Mouse (Mus musculus): ENCODE data around the gene Obscn. TPM values are rescaled to one million over a fixed set of nuclear protein-coding genes. Genes with fewer than 3 reads are reported as not detected.
"Not testable (repeated sequence)": the region's sequence is repeated elsewhere in the genome, so short reads cannot be mapped to it uniquely, and the experiment has no call there.

Obscn gene
- total RNA-seq, 4 experiments from 2014 or later, result 1.5 to 2.2 (median 1.6) TPM

DNA sequence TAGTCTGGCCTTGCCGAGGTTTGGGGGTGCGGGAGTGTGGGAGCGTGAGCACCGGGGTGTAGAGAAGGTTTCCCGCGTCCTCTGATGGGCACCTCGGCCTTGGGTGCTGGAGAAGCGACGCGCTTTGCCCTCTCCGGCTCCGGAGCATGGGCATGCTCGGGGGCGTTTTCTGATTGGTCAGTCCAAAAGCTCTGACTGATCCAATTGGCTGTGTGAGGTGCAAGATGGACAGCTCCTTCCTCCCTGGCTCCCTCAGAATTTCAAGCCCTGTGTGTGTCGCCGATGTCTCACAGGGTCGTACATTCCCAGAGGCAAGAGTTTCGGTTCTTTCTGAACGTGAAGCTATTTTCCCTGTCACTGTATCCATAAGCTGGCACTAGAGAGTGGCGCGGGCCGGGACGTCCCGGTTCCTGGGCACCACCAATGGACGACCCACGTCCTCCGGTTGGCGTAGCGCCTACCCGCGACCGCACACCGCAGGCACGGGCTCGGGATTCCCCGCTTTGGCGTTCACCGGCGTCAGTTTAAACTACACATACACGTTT is 176.2 kb downstream of the Obscn start:
- peak; percentile 78 for DNase-seq

DNA sequence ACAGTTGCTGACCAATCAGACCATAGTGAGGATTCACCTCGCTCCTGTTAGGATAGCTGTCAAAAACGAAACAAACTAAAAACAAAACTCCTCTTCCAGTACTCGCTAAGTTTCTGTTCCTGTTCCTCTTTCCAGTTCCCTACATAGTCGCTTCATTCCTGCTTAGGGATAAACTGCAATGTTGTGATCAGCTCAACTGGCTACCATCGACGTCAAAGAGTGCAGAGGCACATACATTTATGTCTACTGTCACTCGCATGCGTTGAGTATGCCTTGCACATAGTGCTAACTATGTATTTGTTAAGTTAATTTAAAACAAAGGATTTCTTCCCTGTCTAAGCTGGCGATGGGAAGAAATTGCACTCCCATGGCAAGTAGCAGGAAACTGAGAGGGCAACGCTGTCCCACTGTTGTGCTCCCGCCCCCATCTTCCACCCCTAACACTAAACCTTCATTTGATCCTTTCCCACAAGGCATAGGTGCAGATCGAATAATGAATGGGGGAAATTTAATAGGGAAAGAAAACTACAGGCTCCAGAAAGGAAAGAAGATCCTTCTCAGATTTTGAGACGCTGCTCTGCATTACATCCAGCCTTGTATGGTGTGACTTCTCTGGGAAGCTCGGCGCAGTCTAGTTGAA is 176.9 kb downstream of the Obscn start:
- no peak for DNase-seq

DNA sequence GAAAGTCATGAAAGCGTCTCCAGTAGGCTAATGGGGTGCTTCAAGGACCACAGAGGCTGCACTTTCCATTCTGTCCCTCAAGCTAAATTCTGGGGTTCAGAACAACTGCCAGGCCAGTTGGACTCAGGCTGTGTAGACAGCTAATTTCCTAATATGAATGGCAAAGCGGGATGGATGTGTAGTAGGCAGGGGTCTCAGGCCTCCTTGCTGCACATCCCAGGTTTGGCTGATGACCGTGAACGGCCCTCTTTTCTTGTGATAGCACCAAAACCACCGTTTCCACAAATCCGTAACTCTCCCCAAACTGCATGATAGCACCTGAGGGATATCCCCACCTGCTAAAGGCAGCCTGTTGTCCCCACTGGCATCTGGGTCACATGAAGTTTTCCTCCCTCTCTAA is 177.7 kb downstream of the Obscn start:
- DNase-seq, result no peak

DNA sequence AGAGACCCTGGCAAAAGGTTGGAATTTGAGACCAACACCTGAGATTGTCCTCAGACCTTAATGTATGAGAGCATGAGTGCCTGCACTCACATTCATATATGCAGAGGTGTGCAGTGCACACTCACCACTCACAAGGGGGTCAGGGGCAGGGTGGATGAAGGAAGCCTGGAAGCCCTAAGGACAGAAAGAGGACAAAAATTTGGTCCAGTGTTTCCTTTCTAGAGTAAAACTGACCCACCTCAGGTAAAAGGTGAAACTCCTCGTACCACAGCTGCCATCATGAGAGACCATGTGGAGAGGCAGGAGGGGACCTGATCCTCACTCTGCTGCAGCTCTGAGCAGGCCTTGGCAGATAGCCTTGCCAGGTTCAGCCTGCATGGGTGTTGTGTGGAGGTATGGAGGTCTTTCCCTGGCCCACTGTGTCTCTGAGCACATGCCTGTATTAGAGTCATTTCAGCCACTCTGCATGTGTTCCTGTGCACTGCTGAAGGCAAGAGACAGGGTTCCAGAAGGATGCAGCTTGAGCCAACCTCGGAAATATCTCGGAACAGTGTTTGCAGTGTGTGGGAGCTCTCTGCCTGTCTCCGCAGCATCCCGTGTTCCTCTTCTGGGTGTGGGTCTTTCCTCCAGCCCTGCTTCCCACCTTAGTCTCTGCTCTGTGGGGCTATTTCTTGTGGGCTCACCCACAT is 178.8 kb downstream of the Obscn start:
- DNase-seq, result no peak

DNA sequence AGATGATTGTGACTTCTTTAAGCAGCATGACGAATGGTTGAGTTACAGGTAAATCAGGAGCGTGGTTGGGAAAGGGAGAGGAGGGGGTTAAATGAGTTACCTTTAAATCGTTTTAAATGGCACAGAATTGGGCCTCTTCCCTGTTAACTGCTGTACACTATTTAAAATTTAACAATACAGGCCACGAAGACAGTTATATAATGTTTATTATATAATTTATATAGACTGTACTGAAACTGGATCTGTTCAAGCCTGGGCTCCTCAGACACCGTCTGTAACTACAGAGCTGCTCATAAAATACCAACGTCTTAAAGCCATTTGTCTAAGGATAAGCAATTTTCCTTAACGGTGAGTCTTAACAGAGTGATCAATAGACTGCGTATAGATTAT is 180.3 kb downstream of the Obscn start:
- DNase-seq, result no peak

DNA sequence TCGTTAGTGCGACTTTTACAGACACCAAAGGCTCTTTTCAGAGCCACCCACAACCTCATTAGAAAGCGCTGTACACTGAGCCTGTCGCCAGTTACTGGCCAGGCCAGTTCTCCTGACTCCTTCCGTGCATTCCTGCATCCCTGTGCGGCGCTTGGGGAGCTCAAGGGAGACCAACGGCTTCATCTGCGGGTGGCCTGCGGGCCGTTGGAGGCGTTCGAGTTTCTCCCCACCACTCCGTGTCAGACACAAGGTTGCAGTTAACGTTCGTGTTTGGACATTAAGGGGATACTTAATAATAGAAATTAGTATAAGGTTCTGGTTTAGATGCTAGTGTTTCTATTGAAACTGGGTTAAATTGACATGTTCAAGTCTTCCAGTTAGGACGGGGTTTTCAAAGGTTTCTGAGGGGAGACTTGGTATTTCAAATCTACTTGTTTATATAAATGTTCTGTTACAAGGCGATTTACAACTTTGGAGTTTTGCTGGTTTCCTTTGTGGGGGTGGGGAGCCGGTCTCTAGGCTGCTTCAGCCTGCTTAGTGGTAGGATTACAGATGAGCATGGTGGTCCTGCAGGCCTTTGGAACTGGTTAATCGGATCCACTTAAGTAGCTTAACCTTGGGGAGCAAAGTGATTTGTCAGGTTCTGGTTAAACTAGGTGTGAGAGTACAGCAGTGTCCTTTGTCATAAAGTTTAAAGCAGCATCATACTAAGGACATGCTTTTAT is 180.9 kb downstream of the Obscn start:
- DNase-seq, result no peak

DNA sequence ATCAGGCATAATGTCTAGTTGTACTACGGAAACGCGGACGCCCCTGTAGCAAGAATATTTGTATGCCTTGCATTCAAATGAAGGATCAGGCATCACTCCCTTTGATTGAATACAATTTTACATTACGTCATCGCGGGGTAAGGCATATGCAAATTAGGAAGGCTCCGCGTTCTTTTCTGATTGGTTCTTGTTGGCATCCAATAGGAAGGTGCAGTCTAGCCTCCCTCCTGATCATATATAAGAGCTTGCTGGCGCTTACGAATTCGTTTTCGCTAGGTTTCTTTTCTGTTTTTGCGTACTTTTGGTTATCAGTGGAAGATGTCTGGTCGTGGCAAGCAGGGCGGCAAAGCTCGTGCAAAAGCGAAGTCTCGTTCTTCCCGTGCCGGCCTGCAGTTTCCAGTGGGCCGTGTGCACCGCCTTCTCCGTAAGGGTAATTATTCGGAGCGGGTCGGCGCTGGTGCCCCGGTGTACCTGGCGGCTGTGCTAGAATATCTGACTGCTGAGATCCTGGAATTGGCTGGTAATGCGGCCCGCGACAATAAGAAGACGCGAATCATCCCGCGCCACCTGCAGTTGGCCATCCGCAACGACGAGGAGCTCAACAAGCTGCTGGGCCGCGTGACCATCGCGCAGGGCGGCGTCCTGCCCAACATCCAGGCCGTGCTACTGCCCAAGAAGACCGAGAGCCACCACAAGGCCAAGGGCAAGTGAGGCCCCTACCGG is 181.6 kb downstream of the Obscn start, which contains the start of the genes Hist3h2a and Trim17:
TSS of gene Hist3h2a (plus strand) at position 266 of the 723 bp plus-strand sequence.
TSS of gene Trim17 (plus strand) at position 266 of the 723 bp plus-strand sequence.
- DNase-seq, result peak; percentile 83

DNA sequence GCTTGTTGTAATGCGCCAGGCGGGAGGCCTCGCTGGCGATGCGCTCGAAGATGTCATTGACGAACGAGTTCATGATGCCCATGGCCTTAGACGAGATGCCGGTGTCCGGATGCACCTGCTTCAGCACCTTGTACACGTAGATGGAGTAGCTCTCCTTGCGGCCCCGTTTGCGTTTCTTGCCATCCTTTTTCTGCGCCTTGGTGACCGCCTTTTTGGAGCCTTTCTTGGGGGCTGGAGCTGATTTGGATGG is 182.1 kb downstream of the Obscn start:
- DNase-seq, result not testable (repeated sequence)

DNA sequence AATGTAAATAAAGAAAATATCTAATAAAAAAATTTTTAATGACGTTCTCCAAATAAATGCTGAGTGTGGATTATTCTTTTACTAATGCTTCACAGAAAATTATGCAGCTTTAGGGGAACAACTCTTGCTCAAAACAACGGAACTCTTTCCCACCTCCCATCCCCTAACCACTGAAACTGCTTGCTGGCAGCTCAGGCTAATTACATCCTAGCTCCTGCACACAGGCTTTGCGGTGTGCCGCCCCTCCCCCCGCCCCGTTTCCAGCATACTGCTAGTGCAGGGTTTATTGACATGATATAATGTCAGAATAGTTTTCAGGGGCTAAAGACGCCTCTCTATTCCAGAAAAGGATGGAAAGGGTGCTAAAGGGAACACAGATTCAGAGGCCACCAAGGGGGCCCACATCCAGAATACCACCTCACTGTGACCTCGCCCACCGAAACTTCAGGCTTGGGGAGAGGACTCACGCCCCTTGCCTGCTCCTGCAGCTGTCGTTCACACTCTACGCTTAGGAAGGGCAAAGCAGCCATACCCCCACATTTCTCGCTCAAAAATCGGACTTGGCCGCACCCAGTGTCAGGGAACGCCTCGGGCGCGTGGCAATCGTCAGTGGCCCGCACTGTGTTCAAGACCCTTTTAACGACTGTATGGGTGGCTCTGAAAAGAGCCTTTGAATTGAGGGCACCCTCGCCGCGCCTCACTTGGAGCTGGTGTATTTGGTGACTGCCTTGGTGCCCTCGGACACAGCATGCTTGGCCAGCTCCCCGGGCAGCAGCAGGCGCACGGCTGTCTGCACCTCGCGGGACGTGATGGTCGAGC is 182.6 kb downstream of the Obscn start:
- DNase-seq, result no peak

DNA sequence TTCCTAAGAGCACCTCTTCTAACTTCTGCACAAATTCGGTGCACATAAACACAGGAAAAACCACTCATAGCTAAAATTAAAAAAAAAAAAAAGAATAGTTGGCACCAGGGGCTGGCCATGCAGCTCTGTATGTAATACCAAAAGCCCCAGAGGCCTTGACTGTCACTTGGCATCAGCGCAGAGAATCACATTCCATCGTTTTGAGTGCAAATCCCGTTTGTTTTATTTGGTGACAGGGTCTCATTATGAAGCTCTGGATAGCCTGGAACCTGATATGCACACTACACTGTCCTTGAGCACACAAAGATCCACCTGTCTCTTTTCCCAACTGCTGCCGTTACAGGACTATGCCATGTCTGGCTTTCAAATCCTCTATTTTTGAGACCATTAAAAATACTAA is 185.0 kb downstream of the Obscn start:
- DNase-seq, result no peak

DNA sequence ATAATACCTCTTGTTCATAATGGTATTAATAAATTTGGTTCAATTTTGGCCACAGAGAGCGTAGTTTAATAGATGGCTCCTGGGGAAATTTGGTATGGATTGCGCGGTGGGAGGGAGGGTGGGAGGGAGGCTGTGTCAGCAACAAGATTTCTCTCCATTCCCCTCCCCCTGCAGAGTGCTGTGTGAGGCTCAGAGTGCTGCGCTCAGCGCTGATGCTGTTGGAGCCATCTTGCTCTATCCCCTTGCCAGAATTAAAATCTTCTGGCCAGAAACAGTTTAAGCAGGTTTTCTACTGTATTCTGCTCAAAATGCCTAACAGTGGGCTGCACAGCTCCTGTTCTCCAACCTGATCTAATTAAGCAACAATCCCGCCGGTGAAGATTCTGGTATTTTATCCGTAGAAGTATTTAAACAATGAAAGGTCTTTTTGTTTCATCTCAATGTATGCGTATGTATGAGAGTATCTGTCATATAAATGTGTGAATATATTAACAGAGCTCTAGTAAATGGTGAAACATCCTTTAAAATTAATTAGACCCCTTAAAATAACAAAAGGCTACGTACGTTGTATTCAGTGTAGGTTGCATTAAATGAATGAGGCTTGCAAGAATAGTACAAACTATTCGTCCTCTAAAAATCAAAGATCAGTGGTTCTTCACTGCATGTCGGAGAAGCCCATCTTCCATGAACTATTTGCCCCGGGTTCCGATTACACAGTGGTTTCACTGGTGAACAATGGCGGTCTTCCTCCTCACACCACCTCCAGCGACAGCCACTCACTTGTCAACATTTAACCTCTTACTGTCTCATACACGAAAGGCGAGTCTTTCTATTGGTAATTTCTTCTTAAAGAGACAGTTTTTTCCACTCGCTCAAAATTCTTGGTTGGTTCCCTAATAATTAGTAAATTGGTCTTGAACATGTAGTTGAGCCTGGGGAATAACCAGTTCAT is 186.4 kb downstream of the Obscn start:
- DNase-seq, result no peak

DNA sequence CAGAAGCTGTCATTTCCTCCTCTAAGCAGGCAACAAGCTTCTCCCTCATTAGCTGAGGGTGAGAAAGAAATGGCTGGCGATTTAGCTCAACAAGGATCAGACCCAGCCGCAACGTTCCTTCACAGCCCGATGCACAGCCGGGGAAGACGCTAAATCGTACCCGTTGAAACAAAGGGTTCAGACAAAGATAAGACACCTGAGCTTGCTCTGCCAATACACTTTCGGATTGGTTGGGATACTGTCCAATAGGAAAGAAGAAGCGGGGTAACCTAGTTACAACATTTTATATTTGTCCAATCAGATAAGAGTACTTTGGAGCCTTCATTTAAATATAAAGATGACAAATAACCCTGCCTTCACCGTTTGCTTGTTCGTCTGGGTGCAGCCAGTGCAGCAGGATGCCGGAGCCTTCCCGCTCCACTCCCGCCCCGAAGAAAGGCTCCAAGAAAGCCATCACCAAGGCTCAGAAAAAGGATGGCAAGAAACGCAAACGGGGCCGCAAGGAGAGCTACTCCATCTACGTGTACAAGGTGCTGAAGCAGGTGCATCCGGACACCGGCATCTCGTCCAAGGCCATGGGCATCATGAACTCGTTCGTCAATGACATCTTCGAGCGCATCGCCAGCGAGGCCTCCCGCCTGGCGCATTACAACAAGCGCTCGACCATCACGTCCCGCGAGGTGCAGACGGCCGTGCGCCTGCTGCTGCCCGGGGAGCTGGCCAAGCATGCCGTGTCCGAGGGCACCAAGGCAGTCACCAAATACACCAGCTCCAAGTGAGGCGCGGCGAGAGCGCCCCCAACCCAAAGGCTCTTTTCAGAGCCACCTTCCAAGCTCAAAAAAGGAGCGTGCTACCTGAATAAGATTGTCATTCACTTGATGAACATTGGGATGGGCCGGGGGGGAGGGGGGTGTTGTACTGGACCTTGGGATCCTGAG is 187.4 kb downstream of the Obscn start, which contains the start of gene Hist3h2ba:
TSS of gene Hist3h2ba (plus strand) at position 379 of the 938 bp plus-strand sequence.
- peak; percentile 35 for DNase-seq

DNA sequence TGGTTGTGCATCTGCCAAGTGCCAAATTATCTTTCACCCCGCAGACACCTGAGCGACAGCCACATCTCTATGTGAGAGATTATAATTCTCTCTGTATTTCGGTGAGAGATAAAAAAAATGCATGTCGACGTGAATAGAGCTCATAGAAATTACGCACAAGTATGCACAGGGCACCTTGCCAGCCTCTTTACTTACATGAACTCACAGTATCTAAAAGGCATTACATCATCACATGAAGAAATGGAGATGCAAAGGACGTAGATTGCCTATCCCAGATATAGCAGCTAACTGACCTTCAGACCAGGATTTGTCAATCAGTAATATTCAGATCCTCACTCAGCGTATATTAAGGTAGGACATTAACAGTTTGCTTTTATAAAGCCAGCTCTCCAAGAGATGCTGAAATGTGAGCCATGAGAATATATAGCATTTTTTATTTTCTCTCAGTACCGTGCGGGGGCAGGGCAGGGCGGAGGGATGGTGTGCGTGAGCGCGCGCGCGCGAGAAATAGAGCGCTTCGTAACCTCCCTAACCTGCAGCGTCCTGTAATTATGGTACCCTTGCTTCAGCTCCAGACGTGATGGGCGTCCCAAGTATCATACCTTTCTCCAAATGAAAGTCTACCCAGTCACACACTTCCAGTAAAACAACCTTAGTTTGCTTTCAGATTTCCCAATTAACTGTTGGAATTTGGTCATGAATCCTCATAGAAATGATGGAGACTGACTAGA is 188.2 kb downstream of the Obscn start:
- DNase-seq, result no peak

DNA sequence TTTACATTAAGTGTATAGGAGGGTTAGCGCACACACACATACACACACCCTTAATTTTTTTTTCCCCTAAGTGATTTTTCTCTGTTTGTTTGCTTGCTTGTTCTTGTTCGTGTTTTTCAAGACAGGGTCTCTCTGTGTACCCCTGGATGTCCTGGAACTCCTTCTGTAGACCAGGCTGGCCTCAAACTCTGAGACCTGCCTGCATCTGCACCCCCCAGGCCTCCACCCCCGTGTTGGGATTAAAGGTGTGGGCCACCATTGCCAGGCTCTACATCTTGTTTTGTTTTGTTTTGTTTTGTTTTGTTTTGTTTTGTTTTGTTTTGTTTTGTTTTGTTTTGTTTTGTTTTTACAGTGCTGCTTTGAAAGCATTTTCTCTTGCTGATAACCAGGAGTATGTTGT is 188.9 kb downstream of the Obscn start:
- DNase-seq, result no peak

Measured in adrenal gland, adult 8-10 months (tissue).